Mouse (Mus musculus) lung, postnatal 0 days (tissue): ENCODE data around the gene Slc2a9. TPM values are rescaled to one million over a fixed set of nuclear protein-coding genes. Genes with fewer than 3 reads are reported as not detected.

Source experiments
- ATAC-seq: fragments of 200-750 bp; cut with Nextera tagmentation; 2 replicates; pipeline ENCODE4 v1.8.0; 2017; ENCODE audit warnings: moderate library complexity
- DNase-seq: peaks from one replicate; pipeline ENCODE4 v3.0.0-alpha.2; 2016; ENCODE audit warnings: low spot score
- H3K27ac ChIP-seq: fragments of 300-500 bp; sonication (generic); 2 replicates; pipeline ENCODE4 v1.5.1; 2014; ENCODE audit warnings: antibody characterized with exemption, mild to moderate bottlenecking, low read length, mixed read lengths
- H3K27me3 ChIP-seq: fragments of 300-500 bp; sonication (generic); replicated peaks from 2 replicates; pipeline ENCODE4 v1.6.1; 2014; ENCODE audit warnings: low read length, mixed read lengths; ENCODE audit not compliant: insufficient read depth
- H3K36me3 ChIP-seq: fragments of 300-500 bp; sonication (generic); 2 replicates; pipeline ENCODE4 v1.6.1; 2014; ENCODE audit warnings: low read length, mixed read lengths; ENCODE audit not compliant: insufficient read depth
- H3K4me1 ChIP-seq: fragments of 300-500 bp; sonication (generic); 2 replicates; pipeline ENCODE4 v1.6.1; 2014; ENCODE audit warnings: antibody characterized with exemption, low read depth, low read length, mixed read lengths; ENCODE audit not compliant: insufficient read depth
- H3K4me2 ChIP-seq: fragments of 300-500 bp; sonication (generic); replicated peaks from 2 replicates; pipeline ENCODE4 v1.6.1; 2014; ENCODE audit warnings: low read depth, mild to moderate bottlenecking, low read length, moderate library complexity, mixed read lengths
- H3K4me3 ChIP-seq: fragments of 300-500 bp; sonication (generic); 2 replicates; pipeline ENCODE4 v1.5.1; 2014; ENCODE audit warnings: low read depth, low read length
- H3K9ac ChIP-seq: fragments of 300-500 bp; sonication (generic); replicated peaks from 2 replicates; pipeline ENCODE4 v1.6.1; 2014; ENCODE audit warnings: low read depth, mild to moderate bottlenecking
- H3K9me3 ChIP-seq: fragments of 300-500 bp; sonication (generic); 2 replicates; pipeline ENCODE4 v1.6.1; 2016; ENCODE audit warnings: low read length, mixed read lengths
- CTCF ChIP-seq: IDR thresholded peaks from 2 replicates; pipeline ENCODE4 v1.5.1; 2016; ENCODE audit warnings: antibody characterized with exemption, mild to moderate bottlenecking
- EP300 ChIP-seq: IDR thresholded peaks from 2 replicates; pipeline ENCODE4 v1.6.1; 2016; ENCODE audit warnings: antibody characterized with exemption, mild to moderate bottlenecking, control low read depth
- WGBS: fragments of 180-500 bp; shearing (Covaris S2); extraction: QIAGEN DNeasy Blood & Tissue Kit; methylation state at CpG from one replicate; pipeline ENCODE4 v1.1.7; 2014; 5-methylcytosine and 5-hydroxymethylcytosine counted together
- polyA plus RNA-seq: library from polyadenylated mRNA; unstranded; fragments of >200 nt; fragmentation: Nextera tagmentation; extraction: Ambion mirVana; gene quantifications from 2 replicates; pipeline ENCODE4 v1.2.1, GENCODE M21; 2015

The Slc2a9 gene
- polyA plus RNA-seq, 1 experiment from 2014 or later: 2.4 TPM

DNA sequence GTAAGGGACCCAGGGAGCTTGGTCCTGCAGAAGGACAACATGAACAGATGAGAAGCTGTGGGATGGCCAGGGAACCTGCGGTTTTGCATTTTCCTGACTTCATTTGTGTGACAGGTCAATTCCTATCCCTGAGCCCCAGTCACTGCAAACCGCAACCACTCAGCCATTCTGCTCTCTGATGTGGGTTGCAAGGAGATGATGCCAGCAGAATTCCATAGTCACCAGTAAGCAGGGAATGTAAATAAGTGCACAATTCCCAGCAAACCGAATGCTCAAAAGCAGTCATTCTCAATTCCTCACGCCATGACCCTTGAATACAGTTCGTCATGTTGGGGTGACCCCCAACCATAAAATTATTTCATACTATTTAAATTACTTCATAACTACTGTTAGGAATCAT, 123.0 kb downstream of the Slc2a9 start:
- Histone ChIP-seq H3K4me1 (no peaks in the 10 kb centered on the region), H3K9me3 (no peaks in the 10 kb centered on the region), H3K9ac (no peak overlapping the region), H3K36me3 (no peaks in the 10 kb centered on the region), H3K27me3 (no peaks in the 10 kb centered on the region), H3K27ac (no peak overlapping the region), H3K4me3 (no peak overlapping the region), H3K4me2 (no peak overlapping the region)
- 90% methylated on average over 5 of the region's 5 CpGs for WGBS
- ATAC-seq (no peak), DNase-seq (no peak)
- TF ChIP-seq CTCF: no peak
- TF ChIP-seq EP300: no peak

DNA sequence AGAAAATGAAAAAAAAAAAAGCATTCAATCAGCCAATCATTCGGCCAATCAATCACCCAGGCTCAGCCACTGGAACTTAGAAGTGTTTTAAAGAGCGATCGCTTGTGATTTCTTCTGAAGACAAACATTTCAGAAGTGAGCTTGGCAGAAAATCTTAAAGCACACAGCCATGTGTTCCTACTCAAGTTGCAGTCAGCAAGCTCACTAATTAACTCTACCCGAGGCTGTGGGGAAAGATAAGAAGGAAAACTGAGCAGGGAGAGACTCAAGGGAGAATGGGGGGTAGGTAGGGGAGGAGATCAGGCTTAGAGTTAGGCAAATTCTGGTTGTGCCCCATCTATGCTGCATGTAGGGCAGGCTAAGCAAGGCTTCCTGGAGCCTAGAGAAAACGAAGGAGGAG, 130.6 kb downstream of the Slc2a9 start:
- DNase-seq (peak; percentile 10), ATAC-seq (no peak)
- Histone ChIP-seq H3K9me3 (no peaks in the 10 kb centered on the region), H3K27ac (no peak overlapping the region), H3K4me3 (no peak overlapping the region), H3K9ac (no peak overlapping the region), H3K27me3 (no peaks in the 10 kb centered on the region), H3K36me3 (no peaks in the 10 kb centered on the region), H3K4me2 (no peak overlapping the region), H3K4me1 (no peaks in the 10 kb centered on the region)
- WGBS: 9% methylated on average over 5 of the region's 5 CpGs
- TF ChIP-seq EP300 (no peak), CTCF (no peak)

DNA sequence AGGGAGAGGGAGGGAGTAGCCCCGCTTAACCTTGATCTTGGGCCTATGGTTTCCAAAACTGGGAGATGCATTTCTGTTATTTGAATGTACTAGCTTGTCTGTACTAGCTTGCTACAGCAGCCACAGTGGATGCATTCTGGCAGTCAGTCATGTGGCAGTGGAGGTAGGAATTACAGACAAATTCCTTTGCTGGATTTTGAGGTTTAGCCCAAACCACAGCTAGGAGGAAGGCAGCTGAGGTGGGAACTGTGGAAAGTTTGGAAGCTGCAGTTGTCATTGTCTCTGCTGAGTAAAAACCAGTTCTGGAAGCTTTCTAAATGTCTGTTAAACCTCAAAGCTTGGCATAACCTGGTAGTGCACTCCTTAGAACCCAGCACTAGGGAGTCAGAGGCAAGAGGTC, 131.6 kb downstream of the Slc2a9 start:
- H3K27me3 ChIP-seq: no peaks in the 10 kb centered on the region
- 86% methylated on average over 1 of the region's 1 CpGs for WGBS
- H3K9me3 ChIP-seq: no peaks in the 10 kb centered on the region
- no peak overlapping the region for H3K9ac ChIP-seq
- TF ChIP-seq CTCF (no peak), EP300 (no peak)
- H3K27ac ChIP-seq: no peak overlapping the region
- H3K4me1 ChIP-seq: no peaks in the 10 kb centered on the region
- H3K36me3 ChIP-seq: no peaks in the 10 kb centered on the region
- ATAC-seq (no peak), DNase-seq (no peak)
- H3K4me3 ChIP-seq: no peak overlapping the region
- H3K4me2 ChIP-seq: no peak overlapping the region

DNA sequence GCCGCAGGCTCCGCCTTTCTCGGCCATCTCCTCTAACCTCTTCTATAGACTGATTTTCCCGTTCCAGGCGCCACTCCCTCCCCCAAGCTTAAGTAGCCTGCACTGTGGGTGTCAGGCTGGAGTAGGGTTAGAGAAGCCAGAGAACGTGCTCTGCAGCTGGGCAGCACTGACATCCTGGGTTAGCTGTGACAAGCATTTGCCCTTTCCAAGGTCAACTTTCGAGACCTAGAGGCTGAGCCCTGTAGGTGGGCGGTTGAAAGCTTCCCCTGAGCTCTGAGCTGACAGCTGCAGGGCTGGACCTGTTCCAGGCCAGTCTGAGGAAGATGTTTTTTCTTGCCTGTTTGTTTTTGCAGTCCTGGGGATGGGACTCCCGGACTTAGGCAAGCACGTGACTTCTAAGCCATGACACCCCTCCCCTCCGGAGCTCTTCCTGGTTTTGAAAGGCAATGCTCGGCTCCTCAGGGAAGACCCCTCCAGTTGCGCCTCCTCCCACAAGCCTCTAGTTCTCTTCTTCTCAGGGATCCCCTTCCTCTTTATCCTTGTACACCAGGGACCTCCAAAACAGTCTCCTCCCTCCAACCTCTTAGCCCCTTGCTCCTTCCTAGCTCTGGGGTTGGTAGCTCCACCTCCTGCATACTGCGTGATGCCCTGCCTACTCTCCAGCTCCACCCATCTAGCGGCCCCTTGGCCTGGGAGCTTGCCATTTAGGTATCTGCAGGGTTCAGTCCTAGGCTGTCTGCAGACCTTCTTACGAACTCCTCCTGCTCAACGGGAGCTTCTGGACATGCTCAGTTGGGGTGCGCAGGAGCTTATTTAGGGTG, 136.1 kb downstream of the Slc2a9 start:
- Histone ChIP-seq H3K36me3 (no peaks in the 10 kb centered on the region), H3K9me3 (no peaks in the 10 kb centered on the region), H3K27ac (no peak overlapping the region), H3K4me1 (no peaks in the 10 kb centered on the region), H3K9ac (no peak overlapping the region), H3K4me2 (peak overlapping the region; percentile 52), H3K27me3 (no peaks in the 10 kb centered on the region), H3K4me3 (peak overlapping the region; percentile 27; the same call in 1 of the 2 replicates)
- no peak for TF ChIP-seq CTCF
- no peak for TF ChIP-seq EP300
- ATAC-seq (peak; percentile 78), DNase-seq (peak; percentile 56)
- WGBS: 14% methylated on average over 18 of the region's 18 CpGs

DNA sequence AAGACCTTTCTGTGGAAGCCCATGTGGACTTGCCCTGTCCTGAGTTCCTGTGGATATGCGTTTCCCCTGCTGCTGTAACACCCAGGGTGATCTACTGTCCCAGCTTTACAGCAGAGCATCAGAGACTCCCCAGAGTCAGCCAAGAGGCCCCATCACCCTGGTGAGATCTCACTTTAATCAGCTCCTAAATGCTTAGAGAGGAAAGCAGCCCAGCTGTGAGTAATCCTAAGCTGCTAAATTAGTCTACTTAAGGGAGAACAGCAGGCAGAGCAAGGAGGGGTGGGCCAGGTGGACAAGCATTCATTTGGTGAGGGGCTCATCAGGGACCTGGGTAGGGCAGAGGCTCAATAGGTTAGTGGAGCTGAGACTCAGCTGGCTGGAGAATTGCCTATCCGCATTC, 137.4 kb downstream of the Slc2a9 start:
- DNase-seq (no peak), ATAC-seq (no peak)
- Histone ChIP-seq H3K27ac (no peak overlapping the region), H3K9me3 (no peaks in the 10 kb centered on the region), H3K4me3 (no peak overlapping the region), H3K4me1 (no peaks in the 10 kb centered on the region), H3K36me3 (no peaks in the 10 kb centered on the region), H3K9ac (no peak overlapping the region), H3K4me2 (no peak overlapping the region), H3K27me3 (no peaks in the 10 kb centered on the region)
- no peak for TF ChIP-seq CTCF
- no peak for TF ChIP-seq EP300
- 50% methylated on average over 2 of the region's 2 CpGs for WGBS

DNA sequence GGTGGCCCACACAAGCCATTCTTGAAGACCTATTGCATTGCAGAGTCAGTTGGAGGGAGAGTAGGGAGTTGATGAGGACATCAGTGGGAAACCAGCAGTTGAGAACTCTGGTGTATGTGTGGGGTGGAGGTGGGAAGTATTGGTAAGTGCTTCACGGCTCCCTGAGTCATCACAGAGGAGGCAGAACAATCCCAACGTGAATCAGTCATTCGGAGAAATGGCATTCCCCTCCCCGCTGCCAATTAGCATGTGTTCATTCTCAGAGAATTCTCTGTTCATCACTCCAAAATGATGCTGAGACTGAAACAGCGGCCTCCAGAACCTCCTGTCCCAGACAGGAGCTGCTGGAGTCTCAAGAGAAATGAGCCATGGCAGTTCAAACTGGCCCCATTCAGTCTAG, 138.5 kb downstream of the Slc2a9 start:
- TF ChIP-seq EP300 (no peak), CTCF (no peak)
- no peak overlapping the region for H3K4me3 ChIP-seq
- no peaks in the 10 kb centered on the region for H3K4me1 ChIP-seq
- no peaks in the 10 kb centered on the region for H3K9me3 ChIP-seq
- H3K9ac ChIP-seq: no peak overlapping the region
- DNase-seq: no peak
- no peak overlapping the region for H3K4me2 ChIP-seq
- no peaks in the 10 kb centered on the region for H3K27me3 ChIP-seq
- H3K27ac ChIP-seq: no peak overlapping the region
- ATAC-seq: no peak
- no peaks in the 10 kb centered on the region for H3K36me3 ChIP-seq
- 81% methylated on average over 5 of the region's 5 CpGs for WGBS
